Mouse (Mus musculus): ENCODE measurements around the gene Gbf1.
"Not testable (repeated sequence)": the region's sequence is repeated elsewhere in the genome, so short reads cannot be mapped to it uniquely, and the experiment has no call there.

Gene Gbf1

GRCm38 (mm10) chr19:46152127-46152803 is at the start of gene Gbf1:
Gene Gbf1, plus strand, starts transcription at chr19:46152509.
- peak; percentile 91 for DNase-seq

- DNase-seq: no peak
These were observed 48.7 kb upstream of the Gbf1 start for GRCm38 (mm10) chr19:46103437-46104186.

- DNase-seq: no peak
These were observed 48.1 kb upstream of the Gbf1 start for GRCm38 (mm10) chr19:46104187-46104557.

- no peak for DNase-seq
These were observed 42.1 kb upstream of the Gbf1 start for GRCm38 (mm10) chr19:46110214-46110613.

GRCm38 (mm10) chr19:46110781-46111180 is 41.5 kb upstream of the Gbf1 start:
- no peak for DNase-seq

- no peak for DNase-seq
These were observed 37.7 kb upstream of the Gbf1 start for GRCm38 (mm10) chr19:46114617-46115016.

- DNase-seq: no peak
These were observed 32.9 kb upstream of the Gbf1 start for GRCm38 (mm10) chr19:46119458-46119857.

- no peak for DNase-seq
These were observed 31.4 kb upstream of the Gbf1 start for GRCm38 (mm10) chr19:46120872-46121271.

GRCm38 (mm10) chr19:46123876-46124275 is 28.4 kb upstream of the Gbf1 start:
- DNase-seq: no peak

GRCm38 (mm10) chr19:46124651-46125050 is 27.7 kb upstream of the Gbf1 start:
- no peak for DNase-seq

GRCm38 (mm10) chr19:46126301-46126700 is 26.0 kb upstream of the Gbf1 start:
- DNase-seq: no peak

- not testable (repeated sequence) for DNase-seq
These were observed 22.6 kb upstream of the Gbf1 start for GRCm38 (mm10) chr19:46129737-46130136.

- DNase-seq: no peak
These were observed 21.0 kb upstream of the Gbf1 start for GRCm38 (mm10) chr19:46131283-46131682.

- DNase-seq: no peak
These were observed 20.4 kb upstream of the Gbf1 start, which contains the start of gene Elovl3 for GRCm38 (mm10) chr19:46131694-46132525. Gene Elovl3, plus strand, starts transcription at chr19:46131897.

- DNase-seq: no peak
These were observed 19.7 kb upstream of the Gbf1 start for GRCm38 (mm10) chr19:46132577-46132976.

GRCm38 (mm10) chr19:46135297-46135696 is 17.0 kb upstream of the Gbf1 start:
- DNase-seq: peak; percentile 87

GRCm38 (mm10) chr19:46135789-46136638 is 16.3 kb upstream of the Gbf1 start:
- peak; percentile 91 for DNase-seq

GRCm38 (mm10) chr19:46136639-46137580 is 15.4 kb upstream of the Gbf1 start:
- peak; percentile 82 for DNase-seq

GRCm38 (mm10) chr19:46140324-46140723 is 12.0 kb upstream of the Gbf1 start:
- DNase-seq: no peak

GRCm38 (mm10) chr19:46141091-46141490 is 11.2 kb upstream of the Gbf1 start:
- no peak for DNase-seq
